Mouse (Mus musculus) retina, embryonic 14.5 days (tissue): Measurements from ENCODE around the gene Btg1.

Experiments
- DNase-seq: peaks from one replicate; pipeline ENCODE4 v3.0.0-alpha.2; 2015; ENCODE audit warnings: low spot score

Gene Btg1

DNA sequence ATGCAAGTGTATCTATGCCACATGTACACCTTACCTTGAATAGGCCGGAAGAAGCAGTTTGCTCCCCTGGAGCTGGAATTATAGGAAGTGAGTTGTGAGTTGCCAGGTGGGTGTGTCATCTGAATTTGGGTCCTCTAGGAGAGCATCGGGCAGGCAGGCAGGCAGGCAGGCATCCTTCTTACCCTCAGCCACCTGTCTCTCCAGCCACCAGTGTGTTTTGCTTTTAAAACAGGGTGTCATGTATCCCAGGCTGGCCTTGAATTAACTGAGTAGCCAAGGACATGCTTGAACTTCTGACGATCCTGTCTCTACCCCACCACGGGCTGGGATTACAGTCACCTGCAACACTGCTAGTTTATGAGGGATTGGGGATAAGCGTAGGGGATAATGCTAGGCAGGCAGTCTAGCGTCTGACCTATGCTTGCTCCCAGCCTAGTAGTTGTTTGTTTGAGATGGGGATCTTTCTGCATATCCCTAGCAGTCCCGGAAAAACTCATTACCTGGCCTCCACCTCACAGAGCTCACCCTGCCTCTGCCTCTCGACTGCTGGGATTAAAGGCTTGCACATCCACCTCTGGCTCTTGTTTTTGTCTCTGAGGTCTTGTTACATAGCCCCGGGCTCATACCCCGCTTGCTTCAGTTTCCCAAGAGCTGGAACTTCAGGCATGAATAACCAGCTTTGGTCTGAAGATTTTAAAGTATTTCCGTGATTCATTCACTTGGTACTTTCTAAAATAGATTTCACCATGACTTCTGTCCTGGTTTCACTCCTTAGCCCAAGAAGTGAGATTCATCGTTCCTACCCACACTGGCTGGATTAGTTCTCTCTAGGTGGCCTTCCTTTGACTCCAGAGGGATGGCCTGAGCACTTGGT lies 15.7 kb downstream of the Btg1 start:
- no peak for DNase-seq

- DNase-seq = no peak
Measured at GRCm38 (mm10) chr10:96633145-96633516, 16.3 kb downstream of the Btg1 start.

GRCm38 (mm10) chr10:96635472-96635871 lies 18.7 kb downstream of the Btg1 start:
- no peak for DNase-seq

DNA sequence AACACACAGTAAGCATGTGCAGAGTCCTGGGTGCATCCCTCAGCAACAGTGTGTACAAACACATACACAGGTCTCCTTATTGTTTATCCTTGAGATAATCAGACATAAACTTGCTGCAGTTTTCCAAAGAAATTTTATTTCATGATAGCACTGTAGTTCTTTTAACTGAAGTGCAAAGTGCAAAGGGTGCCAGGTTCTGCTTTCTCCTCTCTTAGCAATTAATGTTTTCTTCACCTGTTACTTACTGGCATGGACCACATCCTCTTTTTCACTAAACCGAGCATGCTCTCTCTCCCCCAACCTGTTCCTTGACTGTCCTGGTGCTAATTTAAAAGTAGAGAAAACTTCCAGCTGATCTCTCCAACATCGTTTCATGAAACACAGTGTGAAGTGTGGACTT lies 21.7 kb downstream of the Btg1 start:
- no peak for DNase-seq

GRCm38 (mm10) chr10:96642014-96642413 lies 25.2 kb downstream of the Btg1 start:
- DNase-seq = no peak

DNA sequence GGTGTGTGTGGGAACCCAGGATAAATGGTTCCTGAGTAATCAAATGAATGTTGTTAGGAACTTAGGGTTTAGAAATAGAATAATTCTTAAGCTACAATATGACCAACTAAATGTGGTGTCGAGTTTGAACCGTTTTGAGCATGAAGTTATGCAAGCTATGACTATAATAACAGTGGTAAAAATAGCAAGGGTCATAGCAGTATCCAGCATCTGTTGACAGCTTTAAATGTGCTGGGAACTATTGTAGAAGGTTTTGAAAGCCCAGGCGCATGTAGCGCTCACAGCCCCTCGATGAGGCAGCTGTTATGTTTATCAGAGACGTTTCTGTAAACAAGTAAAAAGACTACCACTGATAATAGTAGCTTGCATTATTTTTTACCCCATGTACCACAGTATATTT lies 25.9 kb downstream of the Btg1 start:
- no peak for DNase-seq

DNA sequence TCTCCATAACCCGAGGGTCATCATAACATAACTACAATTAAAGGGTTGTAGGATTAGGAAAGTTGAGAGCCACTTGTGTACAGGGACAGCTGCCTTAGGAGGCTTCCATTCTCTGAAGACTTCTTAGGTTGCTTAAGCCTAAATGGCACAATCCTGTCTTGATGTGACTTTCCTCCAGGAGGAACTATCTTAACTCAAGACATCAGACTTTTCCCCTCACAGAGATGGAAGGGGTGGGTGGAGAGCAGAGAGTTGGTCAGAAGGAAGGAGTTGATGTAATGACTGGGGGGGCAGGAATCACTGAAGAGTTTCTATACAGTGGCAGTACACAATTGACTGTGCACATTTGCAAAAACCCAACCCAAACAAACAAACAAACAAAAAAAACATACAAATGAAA lies 28.4 kb downstream of the Btg1 start:
- DNase-seq = no peak

DNA sequence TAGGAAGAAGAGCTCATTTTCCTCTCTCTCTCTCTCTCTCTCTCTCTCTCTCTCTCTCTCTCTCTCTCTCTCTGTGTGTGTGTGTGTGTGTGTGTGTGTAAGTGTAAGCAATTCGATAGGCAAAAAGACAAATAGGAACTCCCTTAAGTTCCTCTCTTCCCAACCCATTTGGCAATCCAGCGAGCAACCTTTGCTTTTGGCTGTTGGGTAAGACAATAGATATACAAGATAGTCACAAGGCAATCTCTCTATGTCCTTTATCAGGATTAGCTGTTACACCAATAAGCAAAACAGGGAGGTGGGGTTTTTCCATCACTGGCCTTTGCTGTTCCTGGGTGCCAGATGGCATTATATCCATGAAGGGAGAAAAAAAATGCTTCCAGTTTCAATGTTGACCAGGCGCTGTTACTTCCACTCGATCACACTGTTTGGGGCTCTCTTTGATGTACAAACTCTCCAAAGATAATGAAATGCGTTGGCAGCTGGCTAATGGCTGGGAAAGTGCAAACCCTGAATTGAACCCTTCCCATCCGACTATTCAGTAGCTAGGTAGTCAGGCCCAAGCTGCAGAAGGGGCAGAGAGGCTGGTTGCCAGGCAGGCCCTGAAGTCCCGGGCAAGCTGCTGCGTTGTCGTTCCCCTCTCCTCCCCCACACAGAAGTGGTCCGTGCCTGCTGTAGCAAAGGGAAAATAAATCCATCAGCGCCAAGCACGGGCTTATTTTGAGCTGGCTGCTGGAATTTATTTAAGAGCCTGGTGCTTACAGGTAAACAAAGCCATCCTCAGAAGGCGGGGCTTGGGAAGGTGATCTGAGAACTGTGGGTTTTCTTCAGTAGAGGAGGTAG lies 29.4 kb downstream of the Btg1 start:
- peak; percentile 82 for DNase-seq

- peak; percentile 86 for DNase-seq
Measured at GRCm38 (mm10) chr10:96646867-96647462, 30.2 kb downstream of the Btg1 start.

DNA sequence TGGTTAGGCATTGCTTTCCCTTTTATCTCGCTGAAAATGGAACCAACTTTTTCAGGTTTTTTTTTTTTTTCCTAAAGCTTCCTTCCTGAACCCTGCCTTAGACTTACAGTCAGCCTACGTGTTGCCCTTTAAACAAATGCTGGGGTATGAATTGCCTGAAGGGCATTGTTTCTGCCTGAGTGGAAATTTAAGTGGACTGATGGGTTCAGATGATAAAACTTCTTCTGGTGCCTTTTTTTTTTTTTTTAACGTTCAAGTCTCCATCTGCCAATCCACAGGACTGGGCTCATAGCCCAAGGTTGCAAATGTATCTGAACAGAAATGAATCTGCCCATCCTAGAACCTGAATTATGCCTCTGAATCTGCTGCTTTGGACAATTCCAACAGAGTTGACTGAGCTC lies 31.4 kb downstream of the Btg1 start:
- DNase-seq = no peak

GRCm38 (mm10) chr10:96649524-96649923 lies 32.7 kb downstream of the Btg1 start:
- no peak for DNase-seq

DNA sequence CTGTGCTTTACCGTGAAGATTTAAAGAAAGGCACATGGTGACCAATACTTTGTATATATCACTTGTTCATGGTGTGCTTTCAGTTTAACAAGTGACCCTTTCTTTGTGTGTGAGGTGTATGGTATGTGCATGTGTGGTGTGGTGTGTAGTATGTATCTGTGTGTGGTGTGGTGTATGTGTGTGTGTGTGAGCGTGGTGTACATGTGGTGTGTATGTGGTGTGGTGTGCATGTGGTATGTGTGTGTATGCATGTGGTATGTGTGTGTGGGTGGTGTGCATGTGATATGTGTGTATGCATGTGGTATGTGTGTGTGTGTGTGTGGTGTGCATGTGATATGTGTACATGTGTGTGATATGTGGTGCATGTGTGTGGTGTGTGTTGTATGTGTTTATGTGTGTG lies 35.6 kb downstream of the Btg1 start:
- no peak for DNase-seq

DNA sequence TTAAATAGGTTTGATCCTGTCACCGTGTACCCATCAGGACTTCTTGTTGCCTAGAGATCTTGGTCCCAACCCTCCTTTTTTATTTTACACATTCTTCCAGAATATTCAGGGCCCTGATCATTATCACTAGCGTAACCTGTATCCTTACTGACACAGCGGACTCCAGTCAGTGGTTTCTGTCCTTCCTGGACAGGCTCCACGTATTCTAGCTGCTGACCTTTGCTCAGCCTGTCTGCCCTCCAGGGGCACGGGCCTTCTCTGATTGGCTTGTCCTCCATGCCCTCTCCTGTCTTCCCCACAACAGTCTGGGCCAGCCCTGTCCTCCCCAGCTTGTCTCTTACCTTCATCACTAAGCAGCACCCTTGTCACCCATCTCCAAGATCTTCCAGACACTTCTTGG lies 36.2 kb downstream of the Btg1 start:
- no peak for DNase-seq

GRCm38 (mm10) chr10:96654079-96654478 lies 37.3 kb downstream of the Btg1 start:
- DNase-seq = no peak

- no peak for DNase-seq
Measured at GRCm38 (mm10) chr10:96654576-96654975, 37.8 kb downstream of the Btg1 start.

- DNase-seq = no peak
Measured at GRCm38 (mm10) chr10:96655066-96655465, 38.3 kb downstream of the Btg1 start.

DNA sequence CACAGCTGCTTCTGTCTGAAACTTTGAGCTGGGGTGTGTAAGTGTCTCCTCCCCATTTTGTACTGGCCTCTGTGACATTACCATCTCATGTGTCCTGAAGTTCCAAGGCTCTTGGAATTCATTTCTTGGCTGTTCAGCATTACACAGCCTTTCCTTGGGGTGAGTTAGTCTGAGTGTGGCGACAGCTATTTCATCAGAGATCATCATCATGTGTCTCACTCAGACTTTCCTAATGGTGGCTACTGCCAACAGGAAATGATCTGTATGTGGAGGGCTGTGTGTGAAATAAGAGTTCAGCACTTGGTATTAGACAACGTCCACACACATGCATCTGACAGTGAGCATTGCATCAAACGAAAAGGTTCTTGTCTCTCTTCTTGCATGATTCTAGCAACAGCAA lies 39.4 kb downstream of the Btg1 start:
- no peak for DNase-seq

- peak; percentile 55 for DNase-seq
Measured at GRCm38 (mm10) chr10:96658906-96659305, 42.1 kb downstream of the Btg1 start.

DNA sequence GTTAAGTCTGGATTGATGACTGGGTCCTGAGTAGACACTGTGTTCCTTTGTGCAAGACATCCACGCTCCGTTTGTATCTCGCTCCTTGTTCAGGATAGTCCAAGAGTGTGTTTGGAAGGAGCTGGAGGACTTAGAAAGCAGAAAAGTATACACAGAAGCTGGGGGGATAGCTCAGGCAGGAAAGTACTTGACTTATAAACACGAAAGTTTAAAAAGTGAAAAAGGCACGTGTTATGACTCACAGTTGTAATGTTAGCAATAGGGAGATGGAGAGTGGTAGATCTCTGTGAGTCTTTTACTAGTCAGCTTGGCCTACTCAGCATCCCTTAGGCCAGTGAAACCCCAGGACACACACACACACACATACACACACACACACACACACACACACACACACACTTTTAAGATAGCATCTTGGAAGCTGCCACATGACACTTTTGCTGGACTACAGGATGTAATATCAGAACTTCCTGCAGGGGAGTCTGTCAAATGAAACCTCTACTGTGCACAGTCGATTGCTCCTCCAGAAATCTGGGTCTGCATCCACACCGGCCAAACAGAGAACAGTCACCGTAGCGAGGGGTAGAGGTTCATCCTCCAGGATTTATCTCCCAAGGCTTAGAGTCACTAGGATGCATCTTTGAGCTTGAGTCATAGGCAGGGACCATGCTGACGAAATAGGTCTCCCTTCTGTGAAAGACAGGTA lies 43.6 kb downstream of the Btg1 start:
- no peak for DNase-seq

DNA sequence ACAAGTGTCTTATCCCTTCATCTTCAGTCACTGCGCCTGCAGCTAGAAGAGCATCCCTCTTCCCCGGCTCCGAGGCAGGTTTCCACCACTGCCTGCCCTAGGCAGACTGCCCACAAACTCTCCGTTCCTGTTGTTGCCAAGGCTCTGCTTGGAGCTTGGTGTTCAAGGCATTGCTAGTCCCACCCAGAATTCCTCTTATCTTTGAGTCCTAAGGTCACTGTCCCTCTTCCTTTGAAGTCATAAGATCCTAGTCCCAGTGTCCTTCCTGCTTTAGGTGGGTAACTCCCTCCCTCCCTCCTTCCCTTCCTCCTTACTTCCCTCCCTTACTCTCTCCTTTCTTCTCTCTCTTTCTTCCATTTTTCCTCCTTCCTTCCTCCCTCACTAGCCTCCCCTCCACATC lies 46.2 kb downstream of the Btg1 start:
- DNase-seq = no peak

GRCm38 (mm10) chr10:96663739-96664430 lies 47.1 kb downstream of the Btg1 start:
- no peak for DNase-seq
